Mouse (Mus musculus) embryo, embryonic 10 days (tissue): ENCODE results near the gene Cntrob.

ENCODE experiments used
- DNase-seq: peaks from one replicate; pipeline ENCODE4 v3.0.0-alpha.2; 2015; ENCODE audit warnings: low spot score

Gene Cntrob

GRCm38 (mm10) chr11:69323667-69324111 lies at the start of gene Cntrob, which contains the start of gene Trappc1:
Gene Cntrob, minus strand, starts transcription at chr11:69323775.
Gene Trappc1, plus strand, starts transcription at chr11:69323980.
- DNase-seq: peak; percentile 100

- no peak for DNase-seq
Measured at GRCm38 (mm10) chr11:69372780-69373170, 49.2 kb upstream of the Cntrob start.

GRCm38 (mm10) chr11:69372056-69372779 lies 48.6 kb upstream of the Cntrob start:
- DNase-seq: peak; percentile 37

GRCm38 (mm10) chr11:69371601-69372000 lies 48.0 kb upstream of the Cntrob start:
- DNase-seq: peak; percentile 40

GRCm38 (mm10) chr11:69370817-69371215 lies 47.2 kb upstream of the Cntrob start:
- no peak for DNase-seq

GRCm38 (mm10) chr11:69369990-69370816 lies 46.6 kb upstream of the Cntrob start:
- no peak for DNase-seq

GRCm38 (mm10) chr11:69369215-69369989 lies 45.8 kb upstream of the Cntrob start, which contains the start of gene Chd3:
Gene Chd3, minus strand, starts transcription at chr11:69369406.
- DNase-seq: peak; percentile 57

- peak; percentile 59 for DNase-seq
Measured at GRCm38 (mm10) chr11:69368356-69369214, 45.0 kb upstream of the Cntrob start.

GRCm38 (mm10) chr11:69367616-69368355 lies 44.2 kb upstream of the Cntrob start:
- DNase-seq: peak; percentile 79

GRCm38 (mm10) chr11:69366855-69367615 lies 43.5 kb upstream of the Cntrob start:
- peak; percentile 72 for DNase-seq

- DNase-seq: peak; percentile 90
Measured at GRCm38 (mm10) chr11:69366157-69366854, 42.7 kb upstream of the Cntrob start.

GRCm38 (mm10) chr11:69365722-69366121 lies 42.1 kb upstream of the Cntrob start:
- peak; percentile 34 for DNase-seq

GRCm38 (mm10) chr11:69364910-69365309 lies 41.3 kb upstream of the Cntrob start:
- DNase-seq: peak; percentile 88

GRCm38 (mm10) chr11:69364376-69364775 lies 40.8 kb upstream of the Cntrob start:
- no peak for DNase-seq

GRCm38 (mm10) chr11:69362479-69362878 lies 38.9 kb upstream of the Cntrob start:
- peak; percentile 57 for DNase-seq

GRCm38 (mm10) chr11:69362021-69362420 lies 38.4 kb upstream of the Cntrob start:
- no peak for DNase-seq

GRCm38 (mm10) chr11:69357690-69358089 lies 34.1 kb upstream of the Cntrob start:
- DNase-seq: no peak

GRCm38 (mm10) chr11:69356544-69356943 lies 33.0 kb upstream of the Cntrob start:
- DNase-seq: no peak

GRCm38 (mm10) chr11:69346441-69346840 lies 22.9 kb upstream of the Cntrob start:
- DNase-seq: no peak
